Mouse (Mus musculus) brain, embryonic 14.5 days (tissue): ENCODE results near the gene Hdgfl2.

Source experiments
- CTCF ChIP-seq: fragments of 200-500 bp; IDR thresholded peaks from 2 replicates; pipeline ENCODE4 v1.5.1; 2012; ENCODE audit warnings: inconsistent platforms, mild to moderate bottlenecking, moderate library complexity, borderline replicate concordance; ENCODE audit not compliant: insufficient read depth, insufficient read length; ENCODE audit errors: extremely low read depth
- POLR2A ChIP-seq: fragments of 200-500 bp; IDR thresholded peaks from 2 replicates; pipeline ENCODE4 v1.6.1; 2012; ENCODE audit warnings: mild to moderate bottlenecking, inconsistent platforms, borderline replicate concordance; ENCODE audit not compliant: poor library complexity, insufficient read depth, insufficient read length, severe bottlenecking; ENCODE audit errors: extremely low read depth

GRCm38 (mm10) chr17:56116193-56116592 is 36.8 kb downstream of the Hdgfl2 start:
- TF ChIP-seq POLR2A (no peak), CTCF (no peak)
